Comparison of ENCODE assay signal across 26 mouse cellular contexts in the genomic region with DNA sequence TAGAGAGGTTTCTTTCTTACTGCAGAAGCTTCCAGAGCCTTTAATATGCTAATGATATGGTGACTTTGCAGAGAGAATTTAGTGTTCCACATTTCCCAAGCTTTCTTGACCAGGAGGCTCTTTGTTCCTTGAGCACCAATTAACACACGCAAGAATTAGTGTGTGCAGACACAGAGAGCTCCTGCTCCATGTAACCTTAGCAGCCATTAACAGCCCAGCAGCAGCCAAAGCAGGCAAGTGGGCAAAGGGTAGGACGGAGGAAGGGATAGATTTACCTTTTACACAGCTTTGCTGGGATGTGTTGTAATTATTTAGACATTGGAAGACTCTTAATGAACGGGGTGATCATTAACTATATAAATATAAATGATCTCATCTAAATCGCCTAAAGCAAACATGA.
A peak's percentile ranks its signal among the peaks of the same experiment; 100 is the strongest.
DNase-seq lines count a peak whose midpoint lies in the region; ATAC-seq and TF ChIP-seq lines count a peak whose summit lies in the region.
"Had no signal": no experiment of that assay in that cellular context is flagged by ENCODE, and none has a peak within 500 bp of the region (broad histone marks: within the 10 kb centered on the region; RNA-seq: fewer than 3 reads in every experiment).

No protein-coding gene starts in this region.

- no peaks in the 10 kb centered on the region for H3K27me3 ChIP-seq in forebrain, embryonic 10.5 days (ENCODE audit: poor library complexity, severe bottlenecking)
- H3K27me3 ChIP-seq in forebrain, embryonic 16.5 days (replicated peaks; ENCODE audit: control insufficient read depth, insufficient read depth, low read length): no peaks in the 10 kb centered on the region
- H3K27me3 ChIP-seq in liver, adult 2 months (ENCODE audit: control insufficient read depth, insufficient read depth, low read length): no peaks in the 10 kb centered on the region
- no peaks in the 10 kb centered on the region for H3K27me3 ChIP-seq in neural tube, embryonic 14.5 days (ENCODE audit: control insufficient read depth, insufficient read depth, low read length)
- H3K27me3 ChIP-seq: embryonic facial prominence, embryonic 15.5 days; limb, embryonic 15.5 days; neural tube, embryonic 12.5 days had no signal

- H3K9me3 ChIP-seq in forebrain, embryonic 10.5 days: peaks cover 5% of the 10 kb centered on the region
- no peaks in the 10 kb centered on the region for H3K9me3 ChIP-seq in forebrain, embryonic 16.5 days (ENCODE audit: control insufficient read depth, low read length)
- no peaks in the 10 kb centered on the region for H3K9me3 ChIP-seq in neural tube, embryonic 14.5 days (ENCODE audit: control insufficient read depth, low read length)
- H3K9me3 ChIP-seq: embryonic facial prominence, embryonic 15.5 days; limb, embryonic 15.5 days; midbrain, embryonic 10.5 days; neural tube, embryonic 12.5 days had no signal

- no peak overlapping the region for H3K9ac ChIP-seq in forebrain, embryonic 16.5 days (replicated peaks; ENCODE audit: low read depth, low read length)
- H3K9ac ChIP-seq in liver, adult 2 months (ENCODE audit: low read depth, low read length): no peak overlapping the region
- no peak overlapping the region for H3K9ac ChIP-seq in neural tube, embryonic 14.5 days (replicated peaks; ENCODE audit: low read depth, low read length)
- H3K9ac ChIP-seq: embryonic facial prominence, embryonic 15.5 days; hindbrain, embryonic 14.5 days; limb, embryonic 15.5 days; neural tube, embryonic 12.5 days had no signal

- 55% methylated on average over 4 of the region's 4 CpGs for WGBS in forebrain, embryonic 10.5 days
- 14% methylated on average over 4 of the region's 4 CpGs for WGBS in forebrain, embryonic 16.5 days
- 20% methylated on average over 4 of the region's 4 CpGs for WGBS in liver, adult 2 months
- 44% methylated on average over 4 of the region's 4 CpGs for whole genome bisulfite sequencing in neural tube, embryonic 14.5 days

- no peak overlapping the region for H3K4me2 ChIP-seq in forebrain, embryonic 16.5 days (ENCODE audit: low read length)
- no peak overlapping the region for H3K4me2 ChIP-seq in neural tube, embryonic 14.5 days (ENCODE audit: low read depth, low read length)
- H3K4me2 ChIP-seq: embryonic facial prominence, embryonic 15.5 days; hindbrain, embryonic 14.5 days; limb, embryonic 15.5 days; neural tube, embryonic 12.5 days had no signal

- H3K4me1 ChIP-seq in forebrain, embryonic 10.5 days: peaks cover 67% of the 10 kb centered on the region
- peaks cover 28% of the 10 kb centered on the region for H3K4me1 ChIP-seq in forebrain, embryonic 16.5 days (replicated peaks; ENCODE audit: control insufficient read depth, insufficient read depth, low read length)
- H3K4me1 ChIP-seq in liver, adult 2 months (ENCODE audit: control insufficient read depth, insufficient read depth, low read length): peaks cover 10% of the 10 kb centered on the region; the same call in 1 of the 2 replicates
- peaks cover 14% of the 10 kb centered on the region for H3K4me1 ChIP-seq in neural tube, embryonic 14.5 days (ENCODE audit: control insufficient read depth, insufficient read depth, low read length)

- TF ChIP-seq POLR2A in liver, adult 2 months (IDR thresholded peaks at IDR 0.05; ENCODE audit: extremely low read depth, insufficient read depth, low read length): no peak

- H3K4me3 ChIP-seq in forebrain, embryonic 10.5 days: no peak overlapping the region
- H3K4me3 ChIP-seq in forebrain, embryonic 16.5 days (replicated peaks; ENCODE audit: low read length): no peak overlapping the region
- H3K4me3 ChIP-seq in liver, adult 2 months (ENCODE audit: insufficient read depth, low read depth, low read length): no peak overlapping the region
- H3K4me3 ChIP-seq in neural tube, embryonic 14.5 days (ENCODE audit: low read depth, low read length): no peak overlapping the region
- H3K4me3 ChIP-seq: embryonic facial prominence, embryonic 15.5 days; heart, adult 2 months; limb, embryonic 15.5 days; midbrain, embryonic 10.5 days; neural tube, embryonic 12.5 days had no signal

- no peaks in the 10 kb centered on the region for H3K79me2 ChIP-seq in liver, adult 2 months (ENCODE audit: control insufficient read depth, insufficient read depth, low read length)

- ATAC-seq in forebrain, embryonic 16.5 days: no peak
- peak; percentile 54; the same call in 1 of the 2 replicates for ATAC-seq in neural tube, embryonic 14.5 days (ENCODE audit: low read depth)
- ATAC-seq: inflammation-experienced regulatory T-cells, adult 6 months had no signal

- H3K27ac ChIP-seq in forebrain, embryonic 10.5 days: peak overlapping the region; percentile 65; the same call in 1 of the 2 replicates
- H3K27ac ChIP-seq in forebrain, embryonic 16.5 days (ENCODE audit: low read length): no peak overlapping the region
- H3K27ac ChIP-seq in liver, adult 2 months (replicated peaks; ENCODE audit: insufficient read depth, low read depth, low read length): no peak overlapping the region
- no peak overlapping the region for H3K27ac ChIP-seq in neural tube, embryonic 14.5 days (ENCODE audit: low read depth, low read length)
- H3K27ac ChIP-seq: embryonic facial prominence, embryonic 15.5 days; heart, adult 2 months; hindbrain, embryonic 14.5 days; limb, embryonic 15.5 days; midbrain, embryonic 10.5 days; neural tube, embryonic 12.5 days had no signal

- no peak for TF ChIP-seq CTCF in liver, adult 2 months (IDR thresholded peaks at IDR 0.05; ENCODE audit: low read depth, low read length)

- no peak for DNase-seq in forebrain, embryonic 10.5 days (ENCODE audit: extremely low spot score, low spot score)
- peak; percentile 84 for DNase-seq in liver, adult 2 months (ENCODE audit: extremely low read depth, low read depth, low spot score)
- DNase-seq in liver (no peak), ZHBTc4 (ENCODE audit: low read depth, low spot score) (peak; percentile 21)
- DNase-seq in T-cell, adult 2 months (ENCODE audit: low spot score): no peak
- DNase-seq in spleen, postnatal 36 days (ENCODE audit: low spot score in 2 of 2): no peak
- DNase-seq: adrenal gland, adult 2 months; cerebellum, adult 11-12 months; cerebellum, postnatal 14 days; gastrocnemius, postnatal 25 days; heart, adult 2 months; kidney, adult 8-10 months; kidney, postnatal 14 days; left cerebral cortex, postnatal 4 days; lung, adult 18-20 months; lung, postnatal 10 days; right cerebral cortex, postnatal 14 days; thymus, postnatal 14 days had no signal

- H3K36me3 ChIP-seq in forebrain, embryonic 10.5 days (replicated peaks): no peaks in the 10 kb centered on the region
- H3K36me3 ChIP-seq in forebrain, embryonic 16.5 days (ENCODE audit: control insufficient read depth, insufficient read depth): no peaks in the 10 kb centered on the region
- no peaks in the 10 kb centered on the region for H3K36me3 ChIP-seq in liver, adult 2 months (ENCODE audit: control insufficient read depth, insufficient read depth, low read length)
- H3K36me3 ChIP-seq in neural tube, embryonic 14.5 days (ENCODE audit: control insufficient read depth, insufficient read depth, low read length): no peaks in the 10 kb centered on the region
- H3K36me3 ChIP-seq: embryonic facial prominence, embryonic 15.5 days; limb, embryonic 15.5 days; midbrain, embryonic 10.5 days; neural tube, embryonic 12.5 days had no signal

Comparison
In these comparisons a context has a peak if more than half of its experiments do, and no peak if none do; other contexts are left out.
1. DNase-seq: peak in liver, adult 2 months (single experiment) and ZHBTc4 (single experiment); none in forebrain, embryonic 10.5 days (single experiment), liver (single experiment), T-cell, adult 2 months (single experiment) and spleen, postnatal 36 days (0 of 2).